9 mouse cellular contexts compared by ENCODE assay signal in the genomic region with DNA sequence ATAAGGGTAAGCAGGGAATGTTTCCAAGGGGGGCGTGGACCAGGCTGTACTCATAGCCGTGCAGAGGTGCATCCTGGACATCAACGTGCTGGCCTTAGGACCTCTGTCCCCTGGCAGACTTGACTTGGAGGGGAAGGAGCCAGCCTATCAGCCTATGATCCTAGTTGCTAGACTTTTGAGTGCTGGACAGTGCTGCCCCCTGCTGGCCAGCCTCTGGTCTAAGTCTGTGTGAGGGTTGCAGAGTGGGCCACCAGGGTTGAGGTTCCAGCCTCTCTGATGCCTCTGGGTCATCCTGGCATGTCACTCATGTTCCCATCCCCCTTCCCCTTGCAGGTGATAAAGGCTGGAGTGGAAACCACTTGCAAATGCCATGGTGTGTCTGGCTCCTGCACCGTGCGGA. TPM values are rescaled to one million over a fixed set of nuclear protein-coding genes. Genes with fewer than 3 reads are reported as not detected.
A peak's percentile ranks its signal among the peaks of the same experiment; 100 is the strongest.
DNase-seq lines count a peak whose midpoint lies in the region; ATAC-seq and TF ChIP-seq lines count a peak whose summit lies in the region.
"Had no signal": no experiment of that assay in that cellular context is flagged by ENCODE, and none has a peak within 500 bp of the region (broad histone marks: within the 10 kb centered on the region; RNA-seq: fewer than 3 reads in every experiment).

No protein-coding gene starts in this region.

- H3K4me1 ChIP-seq in ES-Bruce4 (ENCODE audit: control insufficient read depth, insufficient read depth, low read length): no peaks in the 10 kb centered on the region
- peaks cover 12% of the 10 kb centered on the region; the same call in 1 of the 2 replicates for H3K4me1 ChIP-seq in forebrain, embryonic 15.5 days
- H3K4me1 ChIP-seq in intestine, postnatal 0 days (replicated peaks; ENCODE audit: control insufficient read depth, insufficient read depth, low read length): no peaks in the 10 kb centered on the region
- no peaks in the 10 kb centered on the region for H3K4me1 ChIP-seq in liver, embryonic 11.5 days (replicated peaks; ENCODE audit: control insufficient read depth, insufficient read depth, low read length)
- H3K4me1 ChIP-seq in neural tube, embryonic 11.5 days (ENCODE audit: control insufficient read depth, insufficient read depth, low read length): no peaks in the 10 kb centered on the region
- H3K4me1 ChIP-seq: heart, embryonic 15.5 days had no signal

- WGBS in forebrain, embryonic 15.5 days: 41% methylated on average over 5 of the region's 5 CpGs
- 55% methylated on average over 5 of the region's 5 CpGs for WGBS in intestine, postnatal 0 days
- WGBS in liver, embryonic 11.5 days: 47% methylated on average over 5 of the region's 5 CpGs
- 42% methylated on average over 5 of the region's 5 CpGs for WGBS in neural tube, embryonic 11.5 days

- peak; percentile 94 for TF ChIP-seq CTCF in ES-Bruce4 (IDR thresholded peaks at IDR 0.05; ENCODE audit: low read depth, low read length)
- peak; percentile 84 for TF ChIP-seq CTCF in intestine, postnatal 0 days (IDR thresholded peaks at IDR 0.05; ENCODE audit: low read depth)

- H3K9ac ChIP-seq in ES-Bruce4 (ENCODE audit: low read depth, poor library complexity, severe bottlenecking): no peak overlapping the region
- H3K9ac ChIP-seq in forebrain, embryonic 15.5 days (replicated peaks): no peak overlapping the region
- no peak overlapping the region for H3K9ac ChIP-seq in intestine, postnatal 0 days (ENCODE audit: low read depth, low read length)
- H3K9ac ChIP-seq in liver, embryonic 11.5 days (ENCODE audit: low read depth, low read length): no peak overlapping the region
- H3K9ac ChIP-seq in neural tube, embryonic 11.5 days (ENCODE audit: low read length): no peak overlapping the region
- H3K9ac ChIP-seq: heart, embryonic 15.5 days had no signal

- no peaks in the 10 kb centered on the region for H3K27me3 ChIP-seq in ES-Bruce4 (ENCODE audit: control insufficient read depth, insufficient read depth, low read length, poor library complexity, severe bottlenecking)
- 0 out of 2 replicates have a peak, but pooled peaks cover 3% of the 10 kb centered on the region for H3K27me3 ChIP-seq in forebrain, embryonic 15.5 days
- H3K27me3 ChIP-seq in intestine, postnatal 0 days (replicated peaks; ENCODE audit: control insufficient read depth, insufficient read depth, low read length): no peaks in the 10 kb centered on the region
- peaks cover 7% of the 10 kb centered on the region; the same call in 1 of the 2 replicates for H3K27me3 ChIP-seq in liver, embryonic 11.5 days (replicated peaks; ENCODE audit: control insufficient read depth, insufficient read depth, low read length)
- H3K27me3 ChIP-seq in neural tube, embryonic 11.5 days (ENCODE audit: control insufficient read depth, insufficient read depth, low read length): no peaks in the 10 kb centered on the region

- H3K27ac ChIP-seq in ES-Bruce4 (ENCODE audit: insufficient read depth, low read length): no peak overlapping the region
- H3K27ac ChIP-seq in forebrain, embryonic 15.5 days (replicated peaks): no peak overlapping the region
- H3K27ac ChIP-seq in intestine, postnatal 0 days (ENCODE audit: low read depth, low read length): no peak overlapping the region
- no peak overlapping the region for H3K27ac ChIP-seq in liver, embryonic 11.5 days (ENCODE audit: low read depth, low read length)
- H3K27ac ChIP-seq in neural tube, embryonic 11.5 days (ENCODE audit: low read depth, low read length): no peak overlapping the region
- H3K27ac ChIP-seq: heart, embryonic 15.5 days had no signal

- H3K4me3 ChIP-seq in ES-Bruce4 (ENCODE audit: low read depth, low read length): no peak overlapping the region
- no peak overlapping the region for H3K4me3 ChIP-seq in forebrain, embryonic 15.5 days
- H3K4me3 ChIP-seq in intestine, postnatal 0 days (ENCODE audit: low read depth, low read length): no peak overlapping the region
- no peak overlapping the region for H3K4me3 ChIP-seq in liver, embryonic 11.5 days (ENCODE audit: low read depth, low read length)
- H3K4me3 ChIP-seq in neural tube, embryonic 11.5 days (ENCODE audit: low read depth, low read length): no peak overlapping the region
- H3K4me3 ChIP-seq: heart, embryonic 15.5 days had no signal

- no peaks in the 10 kb centered on the region for H3K9me3 ChIP-seq in ES-Bruce4 (replicated peaks; ENCODE audit: control insufficient read depth, insufficient read depth, low read length, poor library complexity, severe bottlenecking)
- H3K9me3 ChIP-seq in forebrain, embryonic 15.5 days: no peaks in the 10 kb centered on the region
- H3K9me3 ChIP-seq in intestine, postnatal 0 days (ENCODE audit: control insufficient read depth): no peaks in the 10 kb centered on the region
- no peaks in the 10 kb centered on the region for H3K9me3 ChIP-seq in liver, embryonic 11.5 days (ENCODE audit: control insufficient read depth, low read length)
- no peaks in the 10 kb centered on the region for H3K9me3 ChIP-seq in neural tube, embryonic 11.5 days (ENCODE audit: control insufficient read depth, low read length)
- H3K9me3 ChIP-seq: heart, embryonic 15.5 days had no signal

- H3K36me3 ChIP-seq in ES-Bruce4 (ENCODE audit: control insufficient read depth, insufficient read depth, low read length, poor library complexity, severe bottlenecking): no peaks in the 10 kb centered on the region
- no peaks in the 10 kb centered on the region for H3K36me3 ChIP-seq in forebrain, embryonic 15.5 days
- no peaks in the 10 kb centered on the region for H3K36me3 ChIP-seq in intestine, postnatal 0 days (ENCODE audit: control insufficient read depth, insufficient read depth)
- H3K36me3 ChIP-seq in liver, embryonic 11.5 days (ENCODE audit: control insufficient read depth, insufficient read depth, low read length): no peaks in the 10 kb centered on the region
- no peaks in the 10 kb centered on the region for H3K36me3 ChIP-seq in neural tube, embryonic 11.5 days (ENCODE audit: control insufficient read depth, insufficient read depth, low read length)
- H3K36me3 ChIP-seq: heart, embryonic 15.5 days had no signal

- no peak for TF ChIP-seq POLR2A in ES-Bruce4 (IDR thresholded peaks at IDR 0.05; ENCODE audit: insufficient read depth, low read length)

- no peak overlapping the region for H3K4me2 ChIP-seq in forebrain, embryonic 15.5 days (replicated peaks)
- no peak overlapping the region for H3K4me2 ChIP-seq in intestine, postnatal 0 days (replicated peaks; ENCODE audit: low read depth)
- no peak overlapping the region for H3K4me2 ChIP-seq in liver, embryonic 11.5 days
- no peak overlapping the region for H3K4me2 ChIP-seq in neural tube, embryonic 11.5 days (ENCODE audit: low read depth)
- H3K4me2 ChIP-seq: heart, embryonic 15.5 days had no signal

- no peak for TF ChIP-seq EP300 in ES-Bruce4 (IDR thresholded peaks at IDR 0.05; ENCODE audit: insufficient read depth, low read depth, low read length)

- ATAC-seq in forebrain, embryonic 15.5 days (replicated peaks): peak; percentile 26; the same call in 1 of the 2 replicates
- ATAC-seq in intestine, postnatal 0 days: peak; percentile 41; the same call in 1 of the 2 replicates
- 0 out of 2 replicates have a peak, but pooled peaks have one; percentile 18 for ATAC-seq in liver, embryonic 11.5 days (replicated peaks; ENCODE audit: low FRiP score)
- no peak for ATAC-seq in neural tube, embryonic 11.5 days (ENCODE audit: insufficient read depth, low FRiP score, low TSS enrichment)

- peak; percentile 60 for DNase-seq in A20 (ENCODE audit: low read depth, low spot score)
- peak; percentile 46 for DNase-seq in c-Kit-positive CD71-negative TER-119-negative erythroid progenitor cells, embryonic 14.5 days (ENCODE audit: low read depth)
- DNase-seq in liver, embryonic 11.5 days (ENCODE audit: low spot score): peak; percentile 61
- peak; percentile 81 for DNase-seq in neural tube, embryonic 11.5 days (ENCODE audit: low spot score)
- no peak for DNase-seq in ovary, adult 18-20 months (ENCODE audit: low spot score)

RNA-seq across cellular contexts. Expression of gene Wnt9a, which starts 23.8 kb away (rescaled TPM):
- polyA plus RNA-seq in ES-Bruce4 (2011; ENCODE audit: insufficient read depth, insufficient read length, low read depth, missing spikeins): 6.5 and 6.8 TPM in 2 replicates
- 1.9 and 2.9 TPM in 2 replicates for polyA plus RNA-seq in forebrain, embryonic 15.5 days (2015; fragmentation: Nextera tagmentation; extraction: Ambion mirVana)
- 2.2 and 2.4 TPM in 2 replicates for polyA plus RNA-seq in intestine, postnatal 0 days (2015; fragmentation: Nextera tagmentation; extraction: Ambion mirVana)
- 0.56 and 0.82 TPM in 2 replicates for polyA plus RNA-seq in liver, embryonic 11.5 days (2014; fragmentation: Nextera tagmentation; extraction: Ambion mirVana)
- 1.6 and 2.5 TPM in 2 replicates for polyA plus RNA-seq in neural tube, embryonic 11.5 days (2014; fragmentation: Nextera tagmentation; extraction: Ambion mirVana)

RNA-seq across cellular contexts. Expression of gene Wnt3a, which starts 40.0 kb away (rescaled TPM):
- polyA plus RNA-seq in ES-Bruce4 (2011; ENCODE audit: insufficient read depth, insufficient read length, low read depth, missing spikeins): 0.36 and 0.64 TPM in 2 replicates
- 1.2 and 2.2 TPM in 2 replicates for polyA plus RNA-seq in forebrain, embryonic 15.5 days (2015; fragmentation: Nextera tagmentation; extraction: Ambion mirVana)
- polyA plus RNA-seq in intestine, postnatal 0 days (2015; fragmentation: Nextera tagmentation; extraction: Ambion mirVana): not detected in 2 replicates
- not detected in 2 replicates for polyA plus RNA-seq in liver, embryonic 11.5 days (2014; fragmentation: Nextera tagmentation; extraction: Ambion mirVana)
- polyA plus RNA-seq in neural tube, embryonic 11.5 days (2014; fragmentation: Nextera tagmentation; extraction: Ambion mirVana): 2.6 and 3.3 TPM in 2 replicates
- polyA plus RNA-seq: heart, embryonic 15.5 days had no signal

RNA-seq across cellular contexts. Expression of gene Prss38, which starts 44.9 kb away (rescaled TPM):
- polyA plus RNA-seq in ES-Bruce4 (2011; ENCODE audit: insufficient read depth, insufficient read length, low read depth, missing spikeins): 0.48 TPM in 1 of 2 replicates, not detected in the other
- polyA plus RNA-seq in forebrain, embryonic 15.5 days (2015; fragmentation: Nextera tagmentation; extraction: Ambion mirVana): not detected in 2 replicates
- polyA plus RNA-seq in intestine, postnatal 0 days (2015; fragmentation: Nextera tagmentation; extraction: Ambion mirVana): not detected in 2 replicates
- polyA plus RNA-seq in liver, embryonic 11.5 days (2014; fragmentation: Nextera tagmentation; extraction: Ambion mirVana): not detected in 2 replicates
- polyA plus RNA-seq in neural tube, embryonic 11.5 days (2014; fragmentation: Nextera tagmentation; extraction: Ambion mirVana): not detected in 2 replicates
- polyA plus RNA-seq: heart, embryonic 15.5 days had no signal
